Mouse (Mus musculus) splenic B cell, adult 2 months (primary cell): ENCODE measurements around the gene Smarcd2.
A peak's percentile ranks its signal among the peaks of the same experiment; 100 is the strongest.

Experiments used
- DNase-seq: peaks from one replicate; pipeline ENCODE4 v3.0.0-alpha.2; 2011; ENCODE audit warnings: low read depth, low spot score
- H3K27me3 ChIP-seq: 2 replicates; pipeline ENCODE4 v1.6.1; 2012; ENCODE audit warnings: mild to moderate bottlenecking, low read length, moderate library complexity, mixed read lengths; ENCODE audit not compliant: control insufficient read depth, poor library complexity, insufficient read depth, severe bottlenecking
- H3K36me3 ChIP-seq: 2 replicates; pipeline ENCODE4 v1.6.1; 2012; ENCODE audit warnings: mild to moderate bottlenecking, low read length, moderate library complexity, mixed read lengths; ENCODE audit not compliant: control insufficient read depth, poor library complexity, insufficient read depth, severe bottlenecking

The Smarcd2 gene

GRCm38 (mm10) chr11:106269060-106269431 lies 3.7 kb downstream of the Smarcd2 start:
- peaks cover 15% of the 10 kb centered on the region for H3K36me3 ChIP-seq
- no peaks in the 10 kb centered on the region for H3K27me3 ChIP-seq
- peak; percentile 20 for DNase-seq

- DNase-seq = no peak
- H3K36me3 ChIP-seq = peaks cover 20% of the 10 kb centered on the region
- H3K27me3 ChIP-seq = no peaks in the 10 kb centered on the region
These were observed 4.3 kb downstream of the Smarcd2 start for GRCm38 (mm10) chr11:106268326-106269059.

GRCm38 (mm10) chr11:106267871-106268270 lies 4.9 kb downstream of the Smarcd2 start:
- DNase-seq = no peak
- no peaks in the 10 kb centered on the region for H3K27me3 ChIP-seq
- peaks cover 20% of the 10 kb centered on the region for H3K36me3 ChIP-seq

- no peaks in the 10 kb centered on the region for H3K27me3 ChIP-seq
- no peak for DNase-seq
- H3K36me3 ChIP-seq = peaks cover 22% of the 10 kb centered on the region
These were observed 5.4 kb downstream of the Smarcd2 start for GRCm38 (mm10) chr11:106267311-106267852.

GRCm38 (mm10) chr11:106266431-106266830 lies 6.3 kb downstream of the Smarcd2 start:
- no peak for DNase-seq
- peaks cover 22% of the 10 kb centered on the region for H3K36me3 ChIP-seq
- H3K27me3 ChIP-seq = no peaks in the 10 kb centered on the region

GRCm38 (mm10) chr11:106265570-106265969 lies 7.2 kb downstream of the Smarcd2 start:
- no peaks in the 10 kb centered on the region for H3K27me3 ChIP-seq
- no peak for DNase-seq
- H3K36me3 ChIP-seq = peaks cover 24% of the 10 kb centered on the region

GRCm38 (mm10) chr11:106264988-106265387 lies 7.8 kb downstream of the Smarcd2 start:
- Histone ChIP-seq H3K27me3 (no peaks in the 10 kb centered on the region), H3K36me3 (peaks cover 24% of the 10 kb centered on the region)
- no peak for DNase-seq

- Histone ChIP-seq H3K27me3 (no peaks in the 10 kb centered on the region), H3K36me3 (peaks cover 24% of the 10 kb centered on the region)
- DNase-seq = no peak
These were observed 8.8 kb downstream of the Smarcd2 start for GRCm38 (mm10) chr11:106263963-106264362.

GRCm38 (mm10) chr11:106260826-106261450 lies 11.8 kb downstream of the Smarcd2 start:
- H3K27me3 ChIP-seq = no peaks in the 10 kb centered on the region
- no peak for DNase-seq
- peaks cover 18% of the 10 kb centered on the region for H3K36me3 ChIP-seq

GRCm38 (mm10) chr11:106256775-106257174 lies 16.0 kb downstream of the Smarcd2 start:
- no peaks in the 10 kb centered on the region for H3K27me3 ChIP-seq
- no peak for DNase-seq
- peaks cover 5% of the 10 kb centered on the region for H3K36me3 ChIP-seq

- peaks cover 3% of the 10 kb centered on the region for H3K36me3 ChIP-seq
- DNase-seq = peak; percentile 98
- no peaks in the 10 kb centered on the region for H3K27me3 ChIP-seq
These were observed 16.9 kb downstream of the Smarcd2 start, which contains the start of the genes Ftsj3 and Psmc5 for GRCm38 (mm10) chr11:106255685-106256451. Ftsj3 (minus strand) TSS chr11:106256079. Psmc5 (plus strand) TSS chr11:106256154.

- peaks cover 4% of the 10 kb centered on the region for H3K36me3 ChIP-seq
- DNase-seq = no peak
- H3K27me3 ChIP-seq = no peaks in the 10 kb centered on the region
These were observed 17.6 kb downstream of the Smarcd2 start for GRCm38 (mm10) chr11:106255174-106255573.

- Histone ChIP-seq H3K36me3 (peaks cover 7% of the 10 kb centered on the region), H3K27me3 (no peaks in the 10 kb centered on the region)
- no peak for DNase-seq
These were observed 18.0 kb downstream of the Smarcd2 start for GRCm38 (mm10) chr11:106254767-106255166.

- DNase-seq = no peak
- Histone ChIP-seq H3K27me3 (no peaks in the 10 kb centered on the region), H3K36me3 (peaks cover 16% of the 10 kb centered on the region)
These were observed 23.4 kb downstream of the Smarcd2 start for GRCm38 (mm10) chr11:106249326-106249725.

GRCm38 (mm10) chr11:106246834-106247233 lies 25.9 kb downstream of the Smarcd2 start:
- peak; percentile 59 for DNase-seq
- Histone ChIP-seq H3K36me3 (peaks cover 15% of the 10 kb centered on the region), H3K27me3 (no peaks in the 10 kb centered on the region)
